Mouse (Mus musculus): ENCODE measurements around the gene Xylb.

DNA sequence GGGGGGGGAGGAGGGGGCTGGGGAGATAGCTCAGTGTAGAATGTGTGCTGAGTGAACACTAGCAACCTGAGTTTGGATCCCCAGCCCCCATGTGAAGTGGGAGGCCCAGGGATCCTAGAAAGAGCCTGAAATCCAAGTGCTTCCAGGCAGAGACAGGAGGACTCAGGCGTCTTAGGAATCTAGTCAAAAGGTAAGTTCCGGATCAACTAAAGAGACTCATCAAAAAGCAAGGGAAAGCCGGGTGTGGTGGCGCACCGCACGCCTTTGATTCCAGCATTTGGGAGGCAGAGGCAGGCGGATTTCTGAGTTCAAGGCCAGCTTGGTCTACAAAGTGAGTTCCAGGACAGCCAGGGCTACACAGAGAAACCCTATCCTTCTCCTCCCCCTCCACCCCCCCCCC lies 36.7 kb upstream of the Xylb start:
- TF ChIP-seq CTCF (IDR thresholded peaks at IDR 0.05; ENCODE audit: low read depth) (no peak), EP300 (IDR thresholded peaks at IDR 0.05; ENCODE audit: low read depth) (no peak)

Data from liver, postnatal 0 days (tissue).